Mouse (Mus musculus): ENCODE measurements around the gene Rbfox3. TPM values are rescaled to one million over a fixed set of nuclear protein-coding genes. Genes with fewer than 3 reads are reported as not detected.

Rbfox3 gene
- 44.8 and 48.3 TPM in 2 replicates for polyA plus RNA-seq (2015; fragmentation: Nextera tagmentation; extraction: Ambion mirVana)

GRCm38 (mm10) chr11:118911307-118912070 lies at the start of gene Rbfox3:
TSS of gene Rbfox3 (minus strand) at chr11:118911597.

DNA sequence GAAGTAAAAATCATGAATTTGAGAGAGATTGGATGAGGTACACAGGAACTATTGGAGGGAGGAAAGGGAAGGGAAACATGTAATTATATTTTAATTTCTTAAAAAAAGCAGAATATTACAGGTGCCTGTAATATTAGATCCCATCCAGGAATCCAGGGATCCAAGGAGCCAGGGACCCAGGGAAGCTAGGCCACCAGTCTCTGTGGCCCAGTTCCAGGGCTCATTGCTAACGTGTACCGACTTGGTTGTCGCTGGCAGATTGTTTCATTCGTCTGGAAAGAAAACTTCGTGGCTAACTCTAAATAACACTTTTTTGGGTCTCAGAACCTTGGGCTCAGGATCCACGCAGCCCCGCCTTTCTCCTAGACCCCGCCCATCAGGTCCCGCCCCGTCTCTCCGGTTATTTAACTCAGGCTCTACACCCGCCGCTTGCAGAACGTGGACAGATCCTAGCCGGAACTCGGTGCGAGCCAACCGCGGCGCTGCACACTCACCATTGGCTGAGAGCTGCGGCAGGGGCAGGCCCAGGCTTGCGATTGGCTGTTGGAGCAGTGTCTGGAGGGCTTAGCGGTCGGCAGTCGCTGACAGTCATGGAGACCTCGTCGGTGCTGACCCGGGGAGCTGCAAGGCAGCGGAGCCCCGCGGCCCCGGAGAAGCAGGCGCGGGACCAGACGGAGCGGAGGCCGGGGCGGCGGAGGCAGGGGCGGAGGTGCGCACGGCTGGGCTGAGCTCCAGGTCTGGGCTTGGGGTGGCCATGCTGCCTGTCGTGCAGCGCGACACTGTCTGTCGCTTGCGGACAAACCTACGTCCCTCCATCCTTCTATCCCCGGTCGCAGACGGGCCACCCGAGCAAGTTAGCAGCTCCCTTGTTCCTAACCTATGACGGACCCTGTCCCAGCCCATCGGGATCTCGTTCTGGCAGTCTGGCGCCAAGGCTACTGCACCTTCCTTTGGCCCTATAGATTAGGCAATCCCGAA lies 434.7 kb downstream of the Rbfox3 start, which contains the start of gene Engase:
TSS of gene Engase (plus strand) at position 434 of the 978 bp plus-strand sequence.

Small RNA genes within 50 kb of the gene (microRNA-seq; reads per million reads assigned to microRNA genes)
- not detected for gene Gm25040

Other genes with a start within 250 kb of the Rbfox3 start
- not detected in 2 replicates for gene Enpp7, start 76.6 kb upstream of the Rbfox3 start, polyA plus RNA-seq (2015; fragmentation: Nextera tagmentation; extraction: Ambion mirVana)
- gene Cbx2, start 111.4 kb upstream of the Rbfox3 start, polyA plus RNA-seq (2015; fragmentation: Nextera tagmentation; extraction: Ambion mirVana) = 3.8 and 4.2 TPM in 2 replicates
- 5.7 and 6.7 TPM in 2 replicates for gene Cbx8, start 129.4 kb upstream of the Rbfox3 start, polyA plus RNA-seq (2015; fragmentation: Nextera tagmentation; extraction: Ambion mirVana)
- 10.1 and 11.0 TPM in 2 replicates for gene Cbx4, start 174.6 kb upstream of the Rbfox3 start, polyA plus RNA-seq (2015; fragmentation: Nextera tagmentation; extraction: Ambion mirVana)

All from urinary bladder, postnatal 0 days (tissue).